Mouse (Mus musculus): ENCODE data around the gene Efcab12. TPM values are rescaled to one million over a fixed set of nuclear protein-coding genes. Genes with fewer than 3 reads are reported as not detected.
A peak's percentile ranks its signal among the peaks of the same experiment; 100 is the strongest.

Gene Efcab12
- polyA plus RNA-seq, 1 experiment from 2014 or later = 0.83 TPM

GRCm38 (mm10) chr6:115811606-115812005 lies 26.6 kb downstream of the Efcab12 start:
- Histone ChIP-seq H3K4me1 (replicated peaks) (peaks cover 17% of the 10 kb centered on the region), H3K4me2 (no peak overlapping the region), H3K27ac (ENCODE audit: poor library complexity, severe bottlenecking) (no peak overlapping the region), H3K9me3 (replicated peaks) (no peaks in the 10 kb centered on the region), H3K4me3 (no peak overlapping the region), H3K36me3 (peaks cover 9% of the 10 kb centered on the region), H3K9ac (no peak overlapping the region), H3K27me3 (replicated peaks) (no peaks in the 10 kb centered on the region)
- WGBS = 57% methylated on average over 8 of the region's 8 CpGs
- ATAC-seq (ENCODE audit: insufficient number of reproducible peaks, low FRiP score) = no peak

DNA sequence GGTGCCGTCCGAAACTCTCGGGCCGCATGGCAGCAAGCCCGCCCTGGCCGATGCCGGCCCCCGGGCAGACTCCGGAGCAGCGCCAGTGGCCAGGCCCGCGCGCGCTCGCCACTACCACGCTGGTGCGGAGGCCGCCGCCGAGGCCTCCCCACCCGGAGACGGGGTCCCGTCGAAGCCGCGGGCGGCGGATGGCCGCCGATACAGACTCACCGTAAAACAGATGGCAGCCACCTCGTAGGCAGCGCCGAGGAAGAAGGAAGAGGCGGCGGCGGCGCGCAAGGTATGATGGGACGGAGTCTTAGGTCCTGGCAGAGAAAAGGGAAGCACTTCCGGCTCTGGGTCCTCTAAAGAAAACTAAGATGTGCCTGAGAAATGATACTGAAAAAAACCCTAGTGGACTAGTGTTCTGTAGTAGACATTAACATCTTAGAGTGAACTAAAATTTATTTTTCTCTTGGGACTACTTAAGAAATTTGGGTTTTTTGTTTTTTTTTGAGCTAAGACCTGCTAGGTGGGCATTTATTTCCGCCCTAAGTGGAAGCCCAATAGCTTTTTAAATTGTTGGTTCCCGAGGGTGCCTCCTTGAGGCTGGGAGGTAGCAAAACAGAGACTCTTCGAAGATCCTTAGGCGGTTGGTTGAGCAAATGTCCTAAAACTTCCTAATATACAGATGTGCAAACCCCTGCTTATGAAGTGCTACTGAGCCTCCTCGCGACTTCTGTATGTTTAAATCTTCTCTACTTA lies 29.6 kb downstream of the Efcab12 start, which contains the start of gene Rpl32:
Gene Rpl32, minus strand, starts transcription at position 260 of the 744 bp plus-strand sequence.
- H3K27ac ChIP-seq (ENCODE audit: poor library complexity, severe bottlenecking) = peak within 1 kb of the TSS; percentile 93
- peak within 1 kb of the TSS; percentile 95 for H3K4me3 ChIP-seq
- peaks cover 39% of the 10 kb centered on the region for H3K36me3 ChIP-seq
- H3K9ac ChIP-seq = peak within 1 kb of the TSS; percentile 99
- WGBS = under 1% methylated on average over 47 of the region's 47 CpGs
- peaks cover 20% of the 10 kb centered on the region for H3K4me1 ChIP-seq (replicated peaks)
- H3K27me3 ChIP-seq (replicated peaks) = no peaks in the 10 kb centered on the region
- peak; percentile 83 for ATAC-seq (ENCODE audit: insufficient number of reproducible peaks, low FRiP score)
- H3K4me2 ChIP-seq = peak within 1 kb of the TSS; percentile 84
- no peaks in the 10 kb centered on the region for H3K9me3 ChIP-seq (replicated peaks)

DNA sequence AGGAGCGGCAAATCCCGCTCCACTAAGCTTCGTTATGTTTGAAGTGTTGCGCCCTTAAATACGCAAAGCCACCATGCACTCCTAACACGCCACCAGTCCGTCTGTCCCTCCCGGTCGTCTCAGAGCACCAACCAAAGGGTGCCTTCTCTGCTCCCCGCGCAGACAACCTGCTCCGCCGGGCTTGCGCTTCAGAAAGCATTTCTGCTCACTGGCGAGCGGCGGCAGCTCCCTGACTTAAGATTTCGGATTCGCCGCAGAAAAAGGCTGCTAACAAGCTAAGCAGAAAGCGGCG lies 30.1 kb downstream of the Efcab12 start:
- Histone ChIP-seq H3K4me1 (replicated peaks) (peaks cover 20% of the 10 kb centered on the region), H3K4me3 (peak overlapping the region; percentile 95), H3K9me3 (replicated peaks) (no peaks in the 10 kb centered on the region), H3K27ac (ENCODE audit: poor library complexity, severe bottlenecking) (peak overlapping the region; percentile 93), H3K9ac (peak overlapping the region; percentile 99), H3K36me3 (peaks cover 43% of the 10 kb centered on the region), H3K27me3 (replicated peaks) (no peaks in the 10 kb centered on the region), H3K4me2 (peak overlapping the region; percentile 84)
- WGBS = under 1% methylated on average over 22 of the region's 22 CpGs
- no peak; the same call in 1 of the 2 replicates for ATAC-seq (ENCODE audit: insufficient number of reproducible peaks, low FRiP score)

DNA sequence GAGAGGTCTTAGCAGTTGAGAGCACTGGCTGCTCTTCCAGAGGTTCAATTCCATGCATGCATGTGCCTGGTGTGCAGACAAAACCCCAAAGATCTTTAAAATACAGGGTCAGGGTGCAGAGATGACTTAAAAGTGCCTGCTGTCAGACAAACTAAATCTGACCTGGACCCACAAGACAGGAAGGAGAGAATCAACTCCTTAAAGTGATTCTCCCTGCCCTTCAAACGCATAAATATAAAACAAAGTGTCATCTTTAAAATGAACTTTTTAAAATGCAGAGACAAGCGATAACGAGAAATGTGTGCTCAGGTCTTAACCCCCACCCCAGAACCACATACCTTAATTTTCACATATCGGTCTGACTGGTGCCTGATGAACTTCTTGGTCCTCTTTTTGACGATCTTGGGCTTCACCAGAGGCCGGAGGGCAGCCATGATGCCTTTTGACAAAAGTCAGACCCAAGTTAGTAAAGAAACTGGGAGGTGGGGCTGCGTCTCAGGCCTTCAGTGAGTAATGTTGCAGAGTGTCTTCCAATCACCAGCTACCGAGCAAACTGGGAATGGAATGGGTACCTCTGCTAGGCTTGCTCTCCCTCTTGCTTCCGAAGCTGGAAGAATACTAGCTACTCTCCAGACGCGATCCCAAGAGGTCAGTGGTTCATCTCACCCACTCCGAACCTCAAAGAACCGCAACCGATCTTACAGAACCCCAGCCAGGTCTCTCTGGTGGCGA lies 30.6 kb downstream of the Efcab12 start:
- Histone ChIP-seq H3K27ac (ENCODE audit: poor library complexity, severe bottlenecking) (peak overlapping the region; percentile 93), H3K4me3 (peak overlapping the region; percentile 95), H3K9ac (peak overlapping the region; percentile 99), H3K9me3 (replicated peaks) (no peaks in the 10 kb centered on the region), H3K36me3 (peaks cover 48% of the 10 kb centered on the region), H3K27me3 (replicated peaks) (no peaks in the 10 kb centered on the region), H3K4me1 (replicated peaks) (peaks cover 20% of the 10 kb centered on the region), H3K4me2 (peak overlapping the region; percentile 84)
- WGBS = 2% methylated on average over 15 of the region's 15 CpGs
- ATAC-seq (ENCODE audit: insufficient number of reproducible peaks, low FRiP score) = no peak

DNA sequence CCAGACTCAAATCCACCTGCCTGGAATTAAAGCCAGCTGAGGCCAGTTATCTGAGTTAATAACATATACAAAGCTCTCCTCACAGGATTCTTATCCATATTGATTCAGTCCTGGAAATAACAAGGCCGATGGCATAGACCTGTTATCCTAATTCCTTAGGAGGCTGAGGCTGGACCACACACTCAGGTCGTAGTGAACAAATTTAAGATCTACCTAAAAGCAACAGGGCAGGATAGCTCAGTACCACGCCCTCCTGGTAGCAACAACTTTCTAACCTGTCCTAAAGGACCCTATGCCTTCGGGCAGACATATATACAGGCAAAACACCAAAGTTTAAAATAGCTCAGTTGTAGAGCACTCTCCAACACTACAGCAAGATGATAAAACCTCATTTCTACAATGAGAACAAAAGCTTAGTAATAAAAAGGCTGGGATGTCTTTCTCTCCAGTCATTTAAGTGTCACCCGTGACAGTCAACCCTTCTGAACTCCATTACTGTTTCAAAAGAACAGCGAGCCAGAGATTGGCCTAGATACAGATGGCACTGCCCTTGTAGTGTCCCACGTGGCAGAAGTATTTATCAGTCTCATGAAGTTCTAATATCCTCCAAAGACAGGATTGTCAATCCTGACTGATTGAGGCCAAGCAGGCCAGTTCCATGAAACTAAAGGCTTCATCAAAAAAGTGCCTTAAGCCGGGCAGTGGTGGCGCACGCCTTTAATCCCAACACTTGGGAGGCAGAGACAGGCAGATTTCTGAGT lies 33.6 kb downstream of the Efcab12 start:
- ATAC-seq (ENCODE audit: insufficient number of reproducible peaks, low FRiP score) = no peak

GRCm38 (mm10) chr6:115803541-115804382 lies 34.5 kb downstream of the Efcab12 start:
- Histone ChIP-seq H3K36me3 (peaks cover 84% of the 10 kb centered on the region), H3K27me3 (replicated peaks) (no peaks in the 10 kb centered on the region), H3K9ac (no peak overlapping the region), H3K27ac (ENCODE audit: poor library complexity, severe bottlenecking) (no peak overlapping the region), H3K9me3 (replicated peaks) (no peaks in the 10 kb centered on the region), H3K4me3 (no peak overlapping the region), H3K4me1 (replicated peaks) (peaks cover 20% of the 10 kb centered on the region), H3K4me2 (no peak overlapping the region)
- peak; percentile 27; the same call in 1 of the 2 replicates for ATAC-seq (ENCODE audit: insufficient number of reproducible peaks, low FRiP score)
- WGBS = 40% methylated on average over 16 of the region's 16 CpGs

More for the DNA sequence above, 33.6 kb downstream of the Efcab12 start:
- no peak overlapping the region for H3K4me2 ChIP-seq
- no peaks in the 10 kb centered on the region for H3K9me3 ChIP-seq (replicated peaks)
- H3K4me3 ChIP-seq = no peak overlapping the region
- peaks cover 76% of the 10 kb centered on the region for H3K36me3 ChIP-seq
- no peak overlapping the region for H3K9ac ChIP-seq
- 70% methylated on average over 10 of the region's 10 CpGs for WGBS
- peaks cover 20% of the 10 kb centered on the region for H3K4me1 ChIP-seq (replicated peaks)
- no peak overlapping the region for H3K27ac ChIP-seq (ENCODE audit: poor library complexity, severe bottlenecking)
- no peaks in the 10 kb centered on the region for H3K27me3 ChIP-seq (replicated peaks)

GRCm38 (mm10) chr6:115801811-115802210 lies 36.4 kb downstream of the Efcab12 start:
- peaks cover 97% of the 10 kb centered on the region for H3K36me3 ChIP-seq
- no peak overlapping the region for H3K27ac ChIP-seq (ENCODE audit: poor library complexity, severe bottlenecking)
- H3K9me3 ChIP-seq (replicated peaks) = no peaks in the 10 kb centered on the region
- H3K4me2 ChIP-seq = no peak overlapping the region
- H3K27me3 ChIP-seq (replicated peaks) = no peaks in the 10 kb centered on the region
- no peak overlapping the region for H3K9ac ChIP-seq
- peaks cover 13% of the 10 kb centered on the region for H3K4me1 ChIP-seq (replicated peaks)
- no peak for ATAC-seq (ENCODE audit: insufficient number of reproducible peaks, low FRiP score)
- WGBS = 89% methylated on average over 3 of the region's 3 CpGs
- no peak overlapping the region for H3K4me3 ChIP-seq

GRCm38 (mm10) chr6:115792691-115793215 lies 45.5 kb downstream of the Efcab12 start:
- Histone ChIP-seq H3K36me3 (peaks cover 96% of the 10 kb centered on the region), H3K4me3 (no peak overlapping the region), H3K9ac (no peak overlapping the region), H3K27me3 (replicated peaks) (no peaks in the 10 kb centered on the region), H3K27ac (ENCODE audit: poor library complexity, severe bottlenecking) (no peak overlapping the region), H3K4me1 (replicated peaks) (peaks cover 16% of the 10 kb centered on the region), H3K4me2 (no peak overlapping the region), H3K9me3 (replicated peaks) (no peaks in the 10 kb centered on the region)
- ATAC-seq (ENCODE audit: insufficient number of reproducible peaks, low FRiP score) = no peak
- 89% methylated on average over 21 of the region's 21 CpGs for WGBS

DNA sequence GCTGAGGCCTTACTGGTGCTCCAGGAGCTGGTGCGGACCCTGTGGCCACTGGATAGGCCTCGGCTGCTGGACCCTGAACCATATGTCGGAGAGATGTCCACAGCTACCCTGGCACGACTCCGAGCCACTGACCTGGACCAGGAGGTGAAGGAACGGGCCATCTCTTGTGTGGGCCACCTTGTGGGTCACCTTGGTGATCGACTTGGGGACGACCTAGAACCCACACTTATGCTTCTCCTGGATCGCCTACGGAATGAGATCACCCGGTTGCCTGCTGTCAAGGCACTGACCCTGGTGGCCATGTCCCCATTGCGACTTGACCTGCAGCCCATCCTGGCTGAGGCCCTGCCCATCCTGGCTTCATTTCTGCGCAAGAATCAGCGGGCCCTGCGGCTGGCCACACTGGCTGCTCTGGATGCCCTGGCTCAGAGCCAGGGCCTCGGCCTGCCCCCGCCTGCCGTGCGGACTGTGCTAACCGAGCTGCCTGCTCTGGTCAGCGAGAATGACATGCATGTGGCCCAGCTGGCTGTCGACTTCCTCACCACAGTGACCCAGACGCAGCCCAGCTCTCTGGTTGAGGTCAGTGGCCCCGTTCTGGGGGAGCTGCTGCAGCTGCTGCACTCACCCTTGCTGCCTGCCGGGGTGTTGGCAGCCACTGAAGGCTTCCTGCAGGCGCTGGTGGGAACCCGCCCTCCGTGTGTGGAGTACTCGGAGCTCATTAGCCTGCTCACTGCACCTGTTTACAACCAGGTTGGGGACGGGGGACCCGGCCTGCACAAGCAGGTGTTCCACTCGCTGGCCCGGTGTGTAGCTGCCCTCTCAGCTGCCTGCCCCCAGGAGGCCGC lies 46.1 kb downstream of the Efcab12 start:
- 76% methylated on average over 34 of the region's 34 CpGs for WGBS
- H3K36me3 ChIP-seq = peaks cover 96% of the 10 kb centered on the region
- no peaks in the 10 kb centered on the region for H3K27me3 ChIP-seq (replicated peaks)
- no peaks in the 10 kb centered on the region for H3K9me3 ChIP-seq (replicated peaks)
- H3K4me1 ChIP-seq (replicated peaks) = peaks cover 16% of the 10 kb centered on the region
- H3K9ac ChIP-seq = peak overlapping the region; percentile 44; the same call in 1 of the 2 replicates
- no peak overlapping the region for H3K4me2 ChIP-seq
- ATAC-seq (ENCODE audit: insufficient number of reproducible peaks, low FRiP score) = peak; percentile 19; the same call in 1 of the 2 replicates
- no peak overlapping the region for H3K4me3 ChIP-seq
- no peak overlapping the region for H3K27ac ChIP-seq (ENCODE audit: poor library complexity, severe bottlenecking)

DNA sequence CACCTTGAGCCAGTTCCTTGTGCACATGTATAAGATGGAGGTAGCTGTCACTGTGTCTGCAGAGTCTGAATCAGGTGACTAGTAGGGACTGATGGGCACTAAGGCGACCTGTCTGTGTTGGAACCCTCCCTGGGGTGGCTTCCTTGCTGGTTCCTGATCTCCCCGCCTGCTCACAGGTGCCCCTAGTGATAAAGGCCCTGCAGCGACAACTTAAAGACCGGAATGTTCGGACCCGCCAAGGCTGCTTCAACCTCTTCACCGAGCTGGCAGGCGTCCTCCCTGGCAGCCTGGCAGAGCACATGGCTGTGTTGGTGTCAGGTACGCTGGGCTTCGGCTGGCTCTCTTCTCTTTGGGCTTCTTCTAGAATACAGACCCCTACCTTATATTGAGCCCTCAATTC lies 47.2 kb downstream of the Efcab12 start:
- ATAC-seq (ENCODE audit: insufficient number of reproducible peaks, low FRiP score) = no peak

More for the DNA sequence above, 47.2 kb downstream of the Efcab12 start:
- Histone ChIP-seq H3K9ac (no peak overlapping the region), H3K4me1 (replicated peaks) (peaks cover 16% of the 10 kb centered on the region), H3K9me3 (replicated peaks) (no peaks in the 10 kb centered on the region), H3K27me3 (replicated peaks) (no peaks in the 10 kb centered on the region), H3K4me3 (no peak overlapping the region), H3K4me2 (no peak overlapping the region), H3K27ac (ENCODE audit: poor library complexity, severe bottlenecking) (no peak overlapping the region), H3K36me3 (peaks cover 96% of the 10 kb centered on the region)
- 79% methylated on average over 10 of the region's 10 CpGs for WGBS

Measured in heart, embryonic 12.5 days (tissue).